Mouse (Mus musculus) liver, adult 2 months (tissue): ENCODE results near the gene Lcn5. TPM values are rescaled to one million over a fixed set of nuclear protein-coding genes. Genes with fewer than 3 reads are reported as not detected.

Source experiments
- DNase-seq: peaks from one replicate; pipeline ENCODE4 v3.0.0-alpha.2; 2011; ENCODE audit warnings: low read depth, low spot score; ENCODE audit errors: extremely low read depth
- H3K27ac ChIP-seq: fragments of 200-500 bp; replicated peaks from 2 replicates; pipeline ENCODE4 v1.5.1; 2012; ENCODE audit warnings: low read depth, mild to moderate bottlenecking, control low read depth, inconsistent platforms, low read length; ENCODE audit not compliant: insufficient read depth
- H3K27me3 ChIP-seq: fragments of 200-500 bp; 2 replicates; pipeline ENCODE4 v1.6.1; 2012; ENCODE audit warnings: mild to moderate bottlenecking, moderate library complexity, low read length, inconsistent platforms; ENCODE audit not compliant: control insufficient read depth, insufficient read depth
- H3K36me3 ChIP-seq: fragments of 200-500 bp; 2 replicates; pipeline ENCODE4 v1.6.1; 2012; ENCODE audit warnings: low read length, inconsistent platforms; ENCODE audit not compliant: control insufficient read depth, insufficient read depth
- H3K4me1 ChIP-seq: fragments of 200-500 bp; 2 replicates; pipeline ENCODE4 v1.6.1; 2011; ENCODE audit warnings: low read length; ENCODE audit not compliant: control insufficient read depth, insufficient read depth
- H3K4me3 ChIP-seq: fragments of 200-500 bp; 2 replicates; pipeline ENCODE4 v1.5.1; 2011; ENCODE audit warnings: low read depth, mild to moderate bottlenecking, control low read depth, low read length, moderate library complexity; ENCODE audit not compliant: insufficient read depth
- H3K79me2 ChIP-seq: fragments of 200-500 bp; 2 replicates; pipeline ENCODE4 v1.6.1; 2012; ENCODE audit warnings: inconsistent platforms, mild to moderate bottlenecking, low read length, moderate library complexity; ENCODE audit not compliant: control insufficient read depth, insufficient read depth
- H3K9ac ChIP-seq: fragments of 200-500 bp; 2 replicates; pipeline ENCODE4 v1.6.1; 2012; ENCODE audit warnings: low read depth, mild to moderate bottlenecking, control low read depth, inconsistent platforms, low read length
- CTCF ChIP-seq: fragments of 200-500 bp; IDR thresholded peaks from 2 replicates; pipeline ENCODE4 v1.5.1; 2011; ENCODE audit warnings: low read depth, low read length, control low read depth
- POLR2A ChIP-seq: fragments of 200-500 bp; IDR thresholded peaks from 2 replicates; pipeline ENCODE4 v1.6.1; 2011; ENCODE audit warnings: low read length, control low read depth; ENCODE audit not compliant: insufficient read depth; ENCODE audit errors: extremely low read depth
- WGBS: fragments of 180-500 bp; shearing (Covaris S2); methylation state at CpG from one replicate; pipeline ENCODE4 v1.1.7; 2018; 5-methylcytosine and 5-hydroxymethylcytosine counted together
- polyA plus RNA-seq: library from polyadenylated mRNA; depleted of rRNA; stranded (reverse); fragments of >200 nt; gene quantifications from 2 replicates; pipeline ENCODE4 v1.2.3, GENCODE M21; 2012; rRNA removed
- total RNA-seq: library from RNA; depleted of rRNA; stranded (reverse); fragments of >200 nt; gene quantifications from 2 replicates; pipeline ENCODE4 v1.2.3, GENCODE M21; 2014; rRNA removed

Lcn5 gene
- total RNA-seq, result not detected in 2 replicates
- polyA plus RNA-seq, result not detected in 2 replicates

GRCm38 (mm10) chr2:25657652-25658051 lies at the start of gene Lcn5:
Lcn5 (plus strand) TSS chr2:25657952.
- H3K9ac ChIP-seq, result no peak within 1 kb of the TSS
- DNase-seq, result no peak
- H3K27me3 ChIP-seq, result no peaks in the 10 kb centered on the region
- no peak within 1 kb of the TSS for H3K27ac ChIP-seq
- H3K4me3 ChIP-seq, result no peak within 1 kb of the TSS
- TF ChIP-seq POLR2A (no peak), CTCF (no peak)
- 0 out of 2 replicates have a peak, but pooled peaks cover 3% of the 10 kb centered on the region for H3K4me1 ChIP-seq
- H3K36me3 ChIP-seq, result no peaks in the 10 kb centered on the region
- no peaks in the 10 kb centered on the region for H3K79me2 ChIP-seq

- H3K36me3 ChIP-seq, result no peaks in the 10 kb centered on the region
- WGBS, result 61% methylated on average over 10 of the region's 10 CpGs
- TF ChIP-seq CTCF (no peak), POLR2A (no peak)
- peaks cover 11% of the 10 kb centered on the region; the same call in 1 of the 2 replicates for H3K4me1 ChIP-seq
- DNase-seq, result no peak
- no peaks in the 10 kb centered on the region for H3K27me3 ChIP-seq
- no peak overlapping the region for H3K27ac ChIP-seq
- peaks cover 20% of the 10 kb centered on the region; the same call in 1 of the 2 replicates for H3K79me2 ChIP-seq
- no peak overlapping the region for H3K9ac ChIP-seq
- H3K4me3 ChIP-seq, result peak overlapping the region; percentile 97; the same call in 1 of the 2 replicates
These were observed 49.1 kb upstream of the Lcn5 start for GRCm38 (mm10) chr2:25608671-25609070.

GRCm38 (mm10) chr2:25616398-25616797 lies 41.4 kb upstream of the Lcn5 start:
- 23% methylated on average over 22 of the region's 22 CpGs for WGBS
- Histone ChIP-seq H3K79me2 (no peaks in the 10 kb centered on the region), H3K4me3 (no peak overlapping the region), H3K9ac (no peak overlapping the region), H3K4me1 (no peaks in the 10 kb centered on the region), H3K36me3 (peaks cover 2% of the 10 kb centered on the region; the same call in 1 of the 2 replicates), H3K27ac (no peak overlapping the region), H3K27me3 (no peaks in the 10 kb centered on the region)
- TF ChIP-seq CTCF (no peak), POLR2A (no peak)
- no peak for DNase-seq

- Histone ChIP-seq H3K4me1 (no peaks in the 10 kb centered on the region), H3K27ac (no peak within 1 kb of the TSS), H3K79me2 (no peaks in the 10 kb centered on the region), H3K36me3 (peaks cover 2% of the 10 kb centered on the region; the same call in 1 of the 2 replicates), H3K4me3 (no peak within 1 kb of the TSS), H3K9ac (no peak within 1 kb of the TSS), H3K27me3 (no peaks in the 10 kb centered on the region)
- no peak for DNase-seq
- TF ChIP-seq POLR2A (no peak), CTCF (no peak)
- WGBS, result 91% methylated on average over 3 of the region's 3 CpGs
These were observed 40.2 kb upstream of the Lcn5 start, which contains the start of gene Ccdc183 for GRCm38 (mm10) chr2:25617578-25617977. Ccdc183 (minus strand) TSS chr2:25617678.

GRCm38 (mm10) chr2:25620386-25620785 lies 37.4 kb upstream of the Lcn5 start:
- 87% methylated on average over 6 of the region's 6 CpGs for WGBS
- no peak overlapping the region for H3K4me3 ChIP-seq
- H3K4me1 ChIP-seq, result no peaks in the 10 kb centered on the region
- H3K79me2 ChIP-seq, result no peaks in the 10 kb centered on the region
- H3K9ac ChIP-seq, result no peak overlapping the region
- no peak overlapping the region for H3K27ac ChIP-seq
- no peak for TF ChIP-seq CTCF
- TF ChIP-seq POLR2A, result no peak
- DNase-seq, result no peak
- peaks cover 2% of the 10 kb centered on the region; the same call in 1 of the 2 replicates for H3K36me3 ChIP-seq
- no peaks in the 10 kb centered on the region for H3K27me3 ChIP-seq

- no peaks in the 10 kb centered on the region for H3K4me1 ChIP-seq
- no peak overlapping the region for H3K27ac ChIP-seq
- WGBS, result 86% methylated on average over 4 of the region's 4 CpGs
- H3K4me3 ChIP-seq, result no peak overlapping the region
- H3K9ac ChIP-seq, result 0 out of 2 replicates have a peak overlapping the region, but pooled peaks have one; percentile 10
- no peaks in the 10 kb centered on the region for H3K79me2 ChIP-seq
- H3K27me3 ChIP-seq, result no peaks in the 10 kb centered on the region
- peaks cover 2% of the 10 kb centered on the region; the same call in 1 of the 2 replicates for H3K36me3 ChIP-seq
- no peak for TF ChIP-seq POLR2A
- no peak for TF ChIP-seq CTCF
- DNase-seq, result no peak
These were observed 36.9 kb upstream of the Lcn5 start for GRCm38 (mm10) chr2:25620852-25621228.
